Mouse (Mus musculus) hindbrain, embryonic 15.5 days (tissue): Measurements from ENCODE around the gene Olfr281. TPM values are rescaled to one million over a fixed set of nuclear protein-coding genes. Genes with fewer than 3 reads are reported as not detected.

Experiments used
- ATAC-seq: fragments of 200-750 bp; cut with Nextera tagmentation; 2 replicates; pipeline ENCODE4 v1.8.0; 2017; ENCODE audit warnings: low read depth, moderate number of reproducible peaks, moderate TSS enrichment; ENCODE audit not compliant: low FRiP score
- H3K27ac ChIP-seq: fragments of 300-500 bp; sonication (generic); replicated peaks from 2 replicates; pipeline ENCODE4 v1.5.1; 2015; ENCODE audit warnings: mild to moderate bottlenecking, inconsistent platforms
- H3K27me3 ChIP-seq: fragments of 300-500 bp; sonication (generic); 2 replicates; pipeline ENCODE4 v1.6.1; 2015; ENCODE audit warnings: control low read depth, inconsistent platforms
- H3K36me3 ChIP-seq: fragments of 300-500 bp; sonication (generic); 2 replicates; pipeline ENCODE4 v1.6.1; 2015; ENCODE audit warnings: control low read depth, inconsistent platforms
- H3K4me1 ChIP-seq: fragments of 300-500 bp; sonication (generic); replicated peaks from 2 replicates; pipeline ENCODE4 v1.6.1; 2015; ENCODE audit warnings: control low read depth, inconsistent platforms
- H3K4me2 ChIP-seq: fragments of 300-500 bp; sonication (generic); 2 replicates; pipeline ENCODE4 v1.6.1; 2015; ENCODE audit warnings: moderate library complexity, mild to moderate bottlenecking, inconsistent platforms
- H3K4me3 ChIP-seq: fragments of 300-500 bp; sonication (generic); 2 replicates; pipeline ENCODE4 v1.5.1; 2015; ENCODE audit warnings: mild to moderate bottlenecking, inconsistent platforms
- H3K9ac ChIP-seq: fragments of 300-500 bp; sonication (generic); 2 replicates; pipeline ENCODE4 v1.6.1; 2015; ENCODE audit warnings: inconsistent platforms
- H3K9me3 ChIP-seq: fragments of 300-500 bp; sonication (generic); 2 replicates; pipeline ENCODE4 v1.6.1; 2016; ENCODE audit warnings: control low read depth, inconsistent platforms
- WGBS: fragments of 180-500 bp; shearing (Covaris S2); methylation state at CpG from one replicate; pipeline ENCODE4 v1.1.7; 2015; 5-methylcytosine and 5-hydroxymethylcytosine counted together
- polyA plus RNA-seq: library from polyadenylated mRNA; unstranded; fragments of >200 nt; fragmentation: Nextera tagmentation; extraction: Ambion mirVana; gene quantifications from 2 replicates; pipeline ENCODE4 v1.2.1, GENCODE M21; 2015

Gene Olfr281
- polyA plus RNA-seq, 1 experiment from 2014 or later: not detected

DNA sequence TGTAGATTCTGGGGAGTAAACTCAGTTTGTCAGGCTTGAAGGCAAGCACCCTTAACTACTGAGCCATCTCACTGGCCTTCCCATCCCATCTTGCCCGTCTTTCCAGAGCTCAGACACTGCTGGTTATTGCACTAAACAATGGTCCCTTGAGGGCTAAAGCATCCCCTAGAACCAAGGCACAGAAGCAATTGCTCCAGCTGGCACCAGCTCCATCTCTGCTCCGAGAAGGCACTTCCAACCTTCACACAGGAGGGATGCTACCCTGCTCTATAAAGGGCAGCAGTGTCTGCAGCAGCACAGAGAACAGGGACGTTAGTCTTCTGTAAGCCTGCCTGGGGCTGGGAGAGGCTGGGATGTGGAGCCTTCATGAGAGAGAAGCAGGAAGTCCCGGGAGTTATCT, 39.7 kb downstream of the Olfr281 start, which contains the start of gene Olfr279:
TSS of gene Olfr279 (plus strand) at position 301 of the 400 bp plus-strand sequence.
- H3K27ac ChIP-seq: no peak within 1 kb of the TSS
- H3K27me3 ChIP-seq: no peaks in the 10 kb centered on the region
- WGBS: 61% methylated on average over 4 of the region's 4 CpGs
- H3K9ac ChIP-seq: no peak within 1 kb of the TSS
- H3K9me3 ChIP-seq: no peaks in the 10 kb centered on the region
- no peak within 1 kb of the TSS for H3K4me3 ChIP-seq
- ATAC-seq: no peak
- H3K36me3 ChIP-seq: no peaks in the 10 kb centered on the region
- no peak within 1 kb of the TSS for H3K4me2 ChIP-seq
- H3K4me1 ChIP-seq: no peaks in the 10 kb centered on the region

DNA sequence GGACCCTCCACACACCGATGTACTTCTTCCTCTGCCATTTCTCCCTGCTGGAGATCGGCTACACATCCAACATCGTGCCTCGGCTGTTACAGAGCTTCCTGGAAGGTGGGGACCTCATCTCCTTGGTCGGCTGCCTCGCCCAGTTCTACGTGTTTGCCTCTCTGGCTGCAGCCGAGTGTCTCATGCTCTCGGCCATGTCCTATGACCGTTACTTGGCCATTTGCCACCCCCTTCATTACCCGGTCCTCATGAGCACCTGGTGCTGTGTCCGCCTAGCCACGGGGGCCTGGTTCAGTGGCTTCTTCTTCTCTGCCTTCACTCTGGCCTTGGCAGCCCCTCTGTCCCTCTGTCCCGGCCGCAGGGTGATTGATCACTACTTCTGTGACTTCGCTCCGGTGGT, 45.2 kb downstream of the Olfr281 start:
- Histone ChIP-seq H3K27me3 (no peaks in the 10 kb centered on the region), H3K27ac (no peak overlapping the region), H3K9me3 (no peaks in the 10 kb centered on the region), H3K4me2 (no peak overlapping the region), H3K4me3 (no peak overlapping the region), H3K9ac (no peak overlapping the region), H3K4me1 (no peaks in the 10 kb centered on the region), H3K36me3 (no peaks in the 10 kb centered on the region)
- 84% methylated on average over 17 of the region's 17 CpGs for WGBS
- ATAC-seq: no peak

DNA sequence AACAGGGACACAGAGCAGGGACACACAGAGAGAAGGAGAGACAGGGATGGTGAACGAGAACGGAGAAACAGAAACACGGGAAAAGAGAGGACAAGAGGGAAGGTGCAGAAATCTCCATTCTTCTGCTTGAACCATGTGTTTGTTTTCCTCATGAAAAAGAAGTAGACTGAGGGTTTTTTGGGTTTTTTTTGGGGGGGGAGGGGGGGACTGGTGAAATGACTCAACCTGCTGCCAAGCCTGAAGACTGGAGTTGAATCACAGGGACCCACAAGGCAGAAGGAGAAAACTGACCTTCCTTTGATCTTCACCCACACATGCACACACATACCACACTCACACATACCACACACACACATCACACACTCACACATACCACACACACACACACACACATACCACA, 50.9 kb downstream of the Olfr281 start:
- WGBS: 87% methylated on average over 3 of the region's 3 CpGs
- Histone ChIP-seq H3K27ac (no peak overlapping the region), H3K4me2 (no peak overlapping the region), H3K9me3 (no peaks in the 10 kb centered on the region), H3K4me1 (0 out of 2 replicates have a peak, but pooled peaks cover 5% of the 10 kb centered on the region), H3K27me3 (no peaks in the 10 kb centered on the region), H3K36me3 (no peaks in the 10 kb centered on the region), H3K4me3 (no peak overlapping the region), H3K9ac (no peak overlapping the region)
- ATAC-seq: no peak

DNA sequence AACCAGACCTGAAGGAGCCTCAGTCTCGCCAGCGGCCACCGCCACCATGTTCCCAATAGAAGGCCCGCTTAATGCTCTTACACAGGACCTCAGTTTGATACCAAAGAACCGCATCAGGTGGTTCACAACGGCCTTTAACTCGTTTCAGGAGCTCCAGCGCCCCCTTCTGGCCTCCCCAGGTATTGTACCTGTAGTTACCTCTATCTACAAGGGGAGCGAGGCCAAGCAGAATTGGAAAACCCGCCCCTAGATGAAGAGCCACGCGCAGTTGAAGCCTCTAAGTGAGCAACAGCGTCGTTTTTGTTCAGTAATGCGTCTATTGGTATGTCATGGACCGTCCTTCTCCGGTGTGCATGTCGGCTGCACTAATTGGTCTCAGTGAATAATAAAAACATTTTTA, 52.1 kb downstream of the Olfr281 start:
- Histone ChIP-seq H3K27me3 (no peaks in the 10 kb centered on the region), H3K4me3 (no peak overlapping the region), H3K4me2 (0 out of 2 replicates have a peak overlapping the region, but pooled peaks have one; percentile 10), H3K9me3 (no peaks in the 10 kb centered on the region), H3K4me1 (0 out of 2 replicates have a peak, but pooled peaks cover 5% of the 10 kb centered on the region), H3K9ac (no peak overlapping the region), H3K27ac (no peak overlapping the region), H3K36me3 (no peaks in the 10 kb centered on the region)
- ATAC-seq: no peak
- 15% methylated on average over 18 of the region's 18 CpGs for WGBS

DNA sequence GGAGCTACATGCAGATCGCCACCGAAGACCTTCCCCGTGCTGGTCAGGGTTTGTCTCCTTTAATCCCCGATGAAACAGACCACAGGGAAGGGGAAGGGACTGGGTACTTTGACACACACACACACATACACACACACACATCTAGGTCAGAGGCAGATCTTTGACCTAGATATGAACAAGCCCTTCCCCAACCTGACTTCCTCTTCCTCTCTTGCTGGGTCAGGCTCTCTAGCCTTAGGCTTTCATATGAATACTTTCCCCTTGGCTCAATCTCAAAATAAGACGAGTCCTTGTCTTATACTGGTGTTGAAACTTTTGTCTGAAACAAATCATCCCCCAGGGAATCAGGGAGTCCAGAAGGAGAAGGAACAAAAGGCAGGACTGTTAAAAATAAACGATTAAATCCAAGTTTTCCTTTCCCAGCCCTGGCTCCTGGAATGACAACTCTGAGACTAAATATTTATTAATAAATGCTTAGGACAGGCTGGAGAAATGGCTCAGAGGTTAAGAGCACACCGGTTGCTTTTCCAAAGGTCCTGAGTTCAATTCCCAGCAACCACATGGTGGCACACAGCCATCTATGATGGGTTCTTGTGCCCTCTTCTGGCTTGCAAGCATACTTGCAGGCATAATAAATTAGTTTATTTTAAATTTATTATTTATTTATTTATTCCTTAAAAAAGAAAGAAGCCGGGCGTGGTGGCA, 54.0 kb downstream of the Olfr281 start:
- no peak for ATAC-seq

DNA sequence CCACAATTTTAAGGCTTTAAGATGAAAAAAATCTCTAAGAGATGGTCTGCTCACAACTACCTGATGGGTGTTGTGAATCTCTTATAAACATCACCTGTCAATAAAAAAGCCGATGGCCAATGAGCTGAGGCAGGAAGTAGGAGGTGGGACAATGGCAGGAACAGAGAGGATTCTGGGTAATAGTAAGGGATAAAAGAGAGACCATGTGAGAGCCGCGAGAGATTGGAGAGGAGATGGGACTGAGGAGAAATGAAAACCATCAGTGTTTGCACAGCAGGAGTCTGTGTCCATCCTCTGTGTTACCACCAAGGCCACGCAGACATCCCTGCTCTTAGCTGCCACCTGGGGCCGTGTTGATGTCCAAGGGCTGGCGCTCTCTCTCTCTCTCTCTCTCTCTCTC, 54.9 kb downstream of the Olfr281 start:
- Histone ChIP-seq H3K27me3 (no peaks in the 10 kb centered on the region), H3K9ac (no peak overlapping the region), H3K36me3 (no peaks in the 10 kb centered on the region), H3K27ac (no peak overlapping the region), H3K4me3 (no peak overlapping the region), H3K4me1 (peaks cover 16% of the 10 kb centered on the region), H3K9me3 (no peaks in the 10 kb centered on the region), H3K4me2 (no peak overlapping the region)
- 94% methylated on average over 6 of the region's 6 CpGs for WGBS
- ATAC-seq: no peak

More for the DNA sequence above, 54.0 kb downstream of the Olfr281 start:
- no peaks in the 10 kb centered on the region for H3K9me3 ChIP-seq
- no peaks in the 10 kb centered on the region for H3K36me3 ChIP-seq
- no peak overlapping the region for H3K4me3 ChIP-seq
- H3K27me3 ChIP-seq: no peaks in the 10 kb centered on the region
- H3K9ac ChIP-seq: no peak overlapping the region
- H3K4me2 ChIP-seq: no peak overlapping the region
- WGBS: 81% methylated on average over 9 of the region's 9 CpGs
- no peak overlapping the region for H3K27ac ChIP-seq
- peaks cover 15% of the 10 kb centered on the region for H3K4me1 ChIP-seq

DNA sequence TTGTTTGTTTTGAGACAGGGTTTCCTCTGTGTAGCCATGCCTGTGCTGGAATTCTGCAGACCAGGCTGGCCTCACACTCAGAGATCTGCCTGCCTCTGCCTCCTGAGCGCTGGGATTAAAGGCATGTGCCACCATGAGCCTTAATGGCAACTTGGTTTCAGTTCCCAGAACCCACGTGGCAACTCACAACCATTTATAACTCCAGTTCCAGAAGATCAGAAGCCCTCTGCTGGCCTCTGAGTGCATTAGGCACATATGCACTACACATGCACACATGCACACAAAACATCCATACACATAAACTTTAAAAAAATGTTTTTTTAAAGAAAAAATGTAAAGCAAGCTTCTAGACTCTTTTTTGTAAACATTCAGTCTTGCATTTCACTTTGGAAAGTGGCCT, 57.0 kb downstream of the Olfr281 start:
- Histone ChIP-seq H3K9ac (no peak overlapping the region), H3K36me3 (no peaks in the 10 kb centered on the region), H3K4me2 (no peak overlapping the region), H3K27ac (no peak overlapping the region), H3K9me3 (no peaks in the 10 kb centered on the region), H3K4me3 (no peak overlapping the region), H3K4me1 (peaks cover 16% of the 10 kb centered on the region), H3K27me3 (no peaks in the 10 kb centered on the region)
- 78% methylated on average over 2 of the region's 2 CpGs for WGBS
- no peak for ATAC-seq

Other genes starting within 250 kb of the Olfr281 start
- gene Gm44579, start 231.6 kb upstream of the Olfr281 start, polyA plus RNA-seq: not detected in 2 replicates
- gene Olfr287, start 231.5 kb upstream of the Olfr281 start, polyA plus RNA-seq: 0.12 and 0.21 TPM in 2 replicates
- not detected in 2 replicates for gene Olfr286, start 218.1 kb upstream of the Olfr281 start, polyA plus RNA-seq
- not detected in 2 replicates for gene H1fnt, start 195.3 kb upstream of the Olfr281 start, polyA plus RNA-seq
- 10.9 and 11.7 TPM in 2 replicates for gene Zfp641, start 156.4 kb upstream of the Olfr281 start, polyA plus RNA-seq
- gene Olfr285, start 135.2 kb upstream of the Olfr281 start, polyA plus RNA-seq: not detected in 2 replicates
- gene Olfr284, start 111.6 kb upstream of the Olfr281 start, polyA plus RNA-seq: not detected in 2 replicates
- gene Olfr283, start 71.6 kb upstream of the Olfr281 start, polyA plus RNA-seq: not detected in 2 replicates
- not detected in 2 replicates for gene Olfr282, start 21.4 kb upstream of the Olfr281 start, polyA plus RNA-seq
- gene OR5BS1P, start 17.3 kb downstream of the Olfr281 start, polyA plus RNA-seq: not detected in 2 replicates
- not detected in 2 replicates for gene Lalba, start 30.1 kb downstream of the Olfr281 start, polyA plus RNA-seq
- not detected in 2 replicates for gene Olfr279, start 39.8 kb downstream of the Olfr281 start, polyA plus RNA-seq
- 108 TPM in 2 replicates for gene Kansl2, start 81.7 kb downstream of the Olfr281 start, polyA plus RNA-seq
- gene Ccnt1, start 118.3 kb downstream of the Olfr281 start, polyA plus RNA-seq: 64.7 and 65.6 TPM in 2 replicates
- not detected in 2 replicates for gene 4930415O20Rik, start 118.4 kb downstream of the Olfr281 start, polyA plus RNA-seq
- gene Adcy6, start 157.5 kb downstream of the Olfr281 start, polyA plus RNA-seq: 10.6 and 13.1 TPM in 2 replicates
- gene Cacnb3, start 178.3 kb downstream of the Olfr281 start, polyA plus RNA-seq: 130 and 136 TPM in 2 replicates
- gene Ddx23, start 210.3 kb downstream of the Olfr281 start, polyA plus RNA-seq: 19.4 and 24.8 TPM in 2 replicates
- 10.3 and 10.4 TPM in 2 replicates for gene Rnd1, start 224.9 kb downstream of the Olfr281 start, polyA plus RNA-seq